Mouse (Mus musculus): ENCODE measurements around the gene Mturn. TPM values are rescaled to one million over a fixed set of nuclear protein-coding genes. Genes with fewer than 3 reads are reported as not detected.
A peak's percentile ranks its signal among the peaks of the same experiment; 100 is the strongest.

The Mturn gene
- polyA plus RNA-seq, 1 experiment = 23.9 TPM

GRCm38 (mm10) chr6:54727416-54727815 is 46.0 kb downstream of the Mturn start:
- WGBS = 91% methylated on average over 5 of the region's 5 CpGs
- Histone ChIP-seq H3K4me3 (ENCODE audit: insufficient read depth, low read depth, low read length) (no peak overlapping the region), H3K4me1 (ENCODE audit: control insufficient read depth, insufficient read depth, low read length) (peaks cover 12% of the 10 kb centered on the region; the same call in 1 of the 2 replicates), H3K27me3 (replicated peaks; ENCODE audit: control insufficient read depth, insufficient read depth, low read length) (no peaks in the 10 kb centered on the region), H3K36me3 (ENCODE audit: control insufficient read depth, insufficient read depth, low read length) (no peaks in the 10 kb centered on the region), H3K27ac (ENCODE audit: insufficient read depth, low read depth, low read length) (no peak overlapping the region)
- no peak for DNase-seq
- TF ChIP-seq CTCF (conservative IDR thresholded peaks at IDR 0.05; ENCODE audit: insufficient read depth, insufficient read length, low read depth, low read length) = no peak
- no peak for TF ChIP-seq POLR2A (IDR thresholded peaks at IDR 0.05; ENCODE audit: low read depth, low read length)

- DNase-seq = peak; percentile 69
- Histone ChIP-seq H3K27me3 (replicated peaks; ENCODE audit: control insufficient read depth, insufficient read depth, low read length) (no peaks in the 10 kb centered on the region), H3K4me3 (ENCODE audit: insufficient read depth, low read depth, low read length) (no peak overlapping the region), H3K4me1 (ENCODE audit: control insufficient read depth, insufficient read depth, low read length) (peaks cover 12% of the 10 kb centered on the region; the same call in 1 of the 2 replicates), H3K27ac (ENCODE audit: insufficient read depth, low read depth, low read length) (peak overlapping the region; percentile 14; the same call in 1 of the 2 replicates), H3K36me3 (ENCODE audit: control insufficient read depth, insufficient read depth, low read length) (no peaks in the 10 kb centered on the region)
- 75% methylated on average over 2 of the region's 2 CpGs for WGBS
- no peak for TF ChIP-seq CTCF (conservative IDR thresholded peaks at IDR 0.05; ENCODE audit: insufficient read depth, insufficient read length, low read depth, low read length)
- TF ChIP-seq POLR2A (IDR thresholded peaks at IDR 0.05; ENCODE audit: low read depth, low read length) = no peak
Measured at GRCm38 (mm10) chr6:54729451-54730105, 48.2 kb downstream of the Mturn start.

GRCm38 (mm10) chr6:54731726-54732125 is 50.3 kb downstream of the Mturn start:
- H3K27ac ChIP-seq (ENCODE audit: insufficient read depth, low read depth, low read length) = no peak overlapping the region
- H3K4me1 ChIP-seq (ENCODE audit: control insufficient read depth, insufficient read depth, low read length) = peaks cover 9% of the 10 kb centered on the region; the same call in 1 of the 2 replicates
- TF ChIP-seq POLR2A (IDR thresholded peaks at IDR 0.05; ENCODE audit: low read depth, low read length) (no peak), CTCF (conservative IDR thresholded peaks at IDR 0.05; ENCODE audit: insufficient read depth, insufficient read length, low read depth, low read length) (no peak)
- H3K27me3 ChIP-seq (replicated peaks; ENCODE audit: control insufficient read depth, insufficient read depth, low read length) = no peaks in the 10 kb centered on the region
- WGBS = 70% methylated on average over 3 of the region's 3 CpGs
- H3K36me3 ChIP-seq (ENCODE audit: control insufficient read depth, insufficient read depth, low read length) = no peaks in the 10 kb centered on the region
- H3K4me3 ChIP-seq (ENCODE audit: insufficient read depth, low read depth, low read length) = no peak overlapping the region
- no peak for DNase-seq

GRCm38 (mm10) chr6:54732721-54733120 is 51.3 kb downstream of the Mturn start:
- no peak for DNase-seq
- Histone ChIP-seq H3K27ac (ENCODE audit: insufficient read depth, low read depth, low read length) (no peak overlapping the region), H3K27me3 (replicated peaks; ENCODE audit: control insufficient read depth, insufficient read depth, low read length) (no peaks in the 10 kb centered on the region), H3K36me3 (ENCODE audit: control insufficient read depth, insufficient read depth, low read length) (no peaks in the 10 kb centered on the region), H3K4me3 (ENCODE audit: insufficient read depth, low read depth, low read length) (no peak overlapping the region), H3K4me1 (ENCODE audit: control insufficient read depth, insufficient read depth, low read length) (peaks cover 9% of the 10 kb centered on the region; the same call in 1 of the 2 replicates)
- TF ChIP-seq POLR2A (IDR thresholded peaks at IDR 0.05; ENCODE audit: low read depth, low read length) = no peak
- no peak for TF ChIP-seq CTCF (conservative IDR thresholded peaks at IDR 0.05; ENCODE audit: insufficient read depth, insufficient read length, low read depth, low read length)
- WGBS = 71% methylated on average over 7 of the region's 7 CpGs

GRCm38 (mm10) chr6:54736126-54736525 is 54.7 kb downstream of the Mturn start:
- no peaks in the 10 kb centered on the region; the same call in 1 of the 2 replicates for H3K4me1 ChIP-seq (ENCODE audit: control insufficient read depth, insufficient read depth, low read length)
- H3K36me3 ChIP-seq (ENCODE audit: control insufficient read depth, insufficient read depth, low read length) = no peaks in the 10 kb centered on the region
- no peak for TF ChIP-seq CTCF (conservative IDR thresholded peaks at IDR 0.05; ENCODE audit: insufficient read depth, insufficient read length, low read depth, low read length)
- TF ChIP-seq POLR2A (IDR thresholded peaks at IDR 0.05; ENCODE audit: low read depth, low read length) = no peak
- no peak for DNase-seq
- H3K4me3 ChIP-seq (ENCODE audit: insufficient read depth, low read depth, low read length) = no peak overlapping the region
- H3K27me3 ChIP-seq (replicated peaks; ENCODE audit: control insufficient read depth, insufficient read depth, low read length) = no peaks in the 10 kb centered on the region
- 76% methylated on average over 9 of the region's 9 CpGs for WGBS
- H3K27ac ChIP-seq (ENCODE audit: insufficient read depth, low read depth, low read length) = no peak overlapping the region

- H3K27ac ChIP-seq (ENCODE audit: insufficient read depth, low read depth, low read length) = no peak overlapping the region
- no peak for DNase-seq
- TF ChIP-seq POLR2A (IDR thresholded peaks at IDR 0.05; ENCODE audit: low read depth, low read length) (no peak), CTCF (conservative IDR thresholded peaks at IDR 0.05; ENCODE audit: insufficient read depth, insufficient read length, low read depth, low read length) (no peak)
- H3K36me3 ChIP-seq (ENCODE audit: control insufficient read depth, insufficient read depth, low read length) = no peaks in the 10 kb centered on the region
- 59% methylated on average over 3 of the region's 3 CpGs for WGBS
- no peaks in the 10 kb centered on the region for H3K27me3 ChIP-seq (replicated peaks; ENCODE audit: control insufficient read depth, insufficient read depth, low read length)
- no peak overlapping the region for H3K4me3 ChIP-seq (ENCODE audit: insufficient read depth, low read depth, low read length)
- H3K4me1 ChIP-seq (ENCODE audit: control insufficient read depth, insufficient read depth, low read length) = no peaks in the 10 kb centered on the region
Measured at GRCm38 (mm10) chr6:54737255-54737654, 55.8 kb downstream of the Mturn start.

- DNase-seq = no peak
- WGBS = 82% methylated on average over 3 of the region's 3 CpGs
- H3K4me1 ChIP-seq (ENCODE audit: control insufficient read depth, insufficient read depth, low read length) = no peaks in the 10 kb centered on the region
- H3K27ac ChIP-seq (ENCODE audit: insufficient read depth, low read depth, low read length) = no peak overlapping the region
- H3K36me3 ChIP-seq (ENCODE audit: control insufficient read depth, insufficient read depth, low read length) = no peaks in the 10 kb centered on the region
- no peak overlapping the region for H3K4me3 ChIP-seq (ENCODE audit: insufficient read depth, low read depth, low read length)
- no peak for TF ChIP-seq CTCF (conservative IDR thresholded peaks at IDR 0.05; ENCODE audit: insufficient read depth, insufficient read length, low read depth, low read length)
- TF ChIP-seq POLR2A (IDR thresholded peaks at IDR 0.05; ENCODE audit: low read depth, low read length) = no peak
- no peaks in the 10 kb centered on the region for H3K27me3 ChIP-seq (replicated peaks; ENCODE audit: control insufficient read depth, insufficient read depth, low read length)
Measured at GRCm38 (mm10) chr6:54737684-54738083, 56.3 kb downstream of the Mturn start.

Measured in kidney, adult 2 months (tissue).